Mouse (Mus musculus) kidney, postnatal 25 days (tissue): ENCODE measurements around the gene Cntln.
A peak's percentile ranks its signal among the peaks of the same experiment; 100 is the strongest.

Experiments used
- DNase-seq, 2 experiments: peaks; one replicate each; pipeline ENCODE4 v3.0.0; 2021; ENCODE audit warnings: mixed read lengths in 2 of 2

Cntln gene

DNA sequence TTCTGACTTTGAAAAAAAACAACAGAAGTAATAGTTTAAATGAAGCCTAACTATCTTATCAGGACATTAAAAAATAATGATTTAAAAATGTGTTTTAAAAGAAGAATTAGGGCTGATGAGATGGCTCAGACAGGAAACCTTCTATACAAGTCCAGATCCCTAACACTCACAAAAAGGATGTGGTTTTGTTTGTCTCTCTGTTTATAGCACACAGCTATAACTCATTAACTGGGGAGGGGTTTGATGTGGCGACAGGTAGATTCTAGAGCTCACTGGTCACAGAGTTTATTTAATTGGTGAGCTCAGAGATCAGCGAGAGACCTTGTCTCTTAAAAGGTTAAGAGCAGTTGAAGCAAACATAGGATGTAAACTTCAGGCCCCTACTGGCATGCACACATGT, 175.5 kb downstream of the Cntln start:
- DNase-seq: no peak

DNA sequence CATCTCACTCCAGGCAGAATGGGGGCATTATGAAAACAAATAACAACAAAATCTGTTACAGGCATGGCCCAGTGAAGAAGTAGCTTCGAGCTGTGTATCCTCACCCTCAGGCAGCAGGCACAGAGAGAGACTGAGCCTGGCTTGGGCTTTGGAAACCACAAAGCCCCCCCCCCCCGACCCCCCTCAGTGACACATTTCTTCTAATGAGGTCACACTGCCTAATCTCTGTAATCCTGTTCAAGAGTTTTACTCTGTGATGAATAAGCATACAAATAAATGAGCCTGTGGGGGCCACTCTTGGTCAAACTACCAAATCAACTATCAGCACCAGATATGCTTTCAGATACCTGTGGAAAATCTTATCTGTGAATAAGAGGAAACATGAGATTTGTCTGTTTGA, 177.6 kb downstream of the Cntln start:
- DNase-seq: no peak

DNA sequence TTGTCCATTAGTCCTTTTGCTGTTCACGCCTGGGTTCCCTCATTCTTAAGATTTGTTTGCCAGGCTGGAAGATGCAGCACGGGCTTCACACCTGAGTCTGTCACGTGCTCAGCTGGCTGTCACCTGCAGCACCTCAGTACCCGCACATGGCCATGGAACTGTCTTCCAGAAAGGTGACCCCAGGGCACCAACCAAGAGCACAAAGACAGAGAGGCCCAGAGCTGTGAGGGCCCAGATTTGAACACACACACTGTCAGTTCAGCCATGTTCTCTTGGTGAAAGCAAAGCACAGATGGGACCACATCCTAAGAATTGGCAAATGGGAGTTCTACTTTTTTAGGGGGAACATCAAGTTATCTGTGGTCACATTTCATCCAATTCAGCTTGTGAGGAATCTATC, 211.9 kb downstream of the Cntln start:
- DNase-seq: no peak

DNA sequence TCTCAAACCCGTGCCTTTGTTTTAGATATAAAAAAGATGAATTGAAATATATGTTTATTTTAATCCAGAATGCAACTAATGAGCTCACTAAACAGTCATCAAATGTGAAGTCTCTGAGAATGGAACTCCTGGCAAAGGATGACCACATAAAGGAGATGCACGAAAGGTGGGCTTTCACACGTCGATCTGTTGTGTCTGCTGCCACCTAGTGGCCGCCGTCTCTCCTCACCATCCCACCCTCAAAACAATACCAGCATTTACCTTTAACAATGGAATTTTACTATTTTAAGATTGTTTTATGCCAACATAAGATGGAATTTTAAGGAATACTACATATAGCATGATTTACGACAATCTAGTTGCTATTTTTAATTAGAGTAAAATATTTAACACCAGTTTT, 212.6 kb downstream of the Cntln start:
- peak; percentile 45 to 68 for DNase-seq

DNA sequence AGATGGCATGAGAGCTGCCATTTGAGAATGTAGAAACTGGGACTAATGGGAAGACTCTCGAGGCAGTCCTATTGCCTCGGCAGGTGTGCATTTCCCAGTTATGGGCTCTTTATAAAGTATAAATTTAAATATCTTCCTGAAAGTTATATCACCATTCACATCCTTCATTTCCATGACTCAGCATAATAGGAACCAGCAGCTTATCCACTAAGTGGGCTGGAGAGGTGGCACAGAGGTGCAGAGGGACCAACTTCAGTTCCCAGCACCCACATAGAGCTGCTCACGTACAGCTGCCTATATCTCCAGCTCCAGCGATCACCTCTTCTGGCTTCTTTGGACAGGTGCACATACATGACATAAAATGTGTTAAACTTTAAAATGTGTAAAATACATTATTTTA, 218.1 kb downstream of the Cntln start:
- no peak for DNase-seq

DNA sequence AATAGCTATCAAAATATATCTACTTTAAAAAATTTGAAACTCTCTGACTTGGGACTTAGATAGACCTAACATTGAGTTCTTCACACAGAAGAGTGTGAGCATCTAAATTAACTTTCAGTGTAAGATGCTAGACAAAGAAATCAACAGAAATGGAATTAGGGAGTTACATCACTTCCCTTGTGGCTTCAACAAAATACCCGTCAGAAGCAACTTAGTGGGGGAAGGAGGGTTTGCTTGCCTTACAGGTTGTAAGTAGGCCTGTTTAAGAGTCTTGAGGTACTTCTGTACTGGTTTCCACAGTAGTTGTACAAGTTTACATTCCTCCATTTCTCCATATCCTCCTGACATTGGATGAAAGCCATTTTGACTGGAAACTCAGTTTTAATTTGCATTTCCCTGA, 222.3 kb downstream of the Cntln start:
- no peak for DNase-seq

DNA sequence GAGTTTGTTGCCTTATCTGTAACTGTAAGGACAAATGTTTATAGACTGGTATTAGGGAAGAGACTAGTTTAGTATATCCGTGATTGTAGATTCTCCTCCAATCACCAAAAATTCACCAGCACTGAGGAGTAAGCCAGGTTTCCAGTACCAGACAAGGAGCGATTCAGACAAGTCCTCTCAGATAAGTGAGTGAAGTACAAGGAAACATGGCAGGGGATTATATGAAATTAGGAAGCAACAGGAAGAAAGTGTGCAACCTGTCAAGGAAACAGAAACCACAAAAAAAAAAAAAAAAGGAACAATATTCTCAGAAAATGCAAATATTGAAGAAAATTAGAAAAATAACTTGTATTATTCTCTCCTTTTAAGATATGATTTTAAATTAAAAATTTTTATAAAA, 222.9 kb downstream of the Cntln start:
- no peak for DNase-seq

DNA sequence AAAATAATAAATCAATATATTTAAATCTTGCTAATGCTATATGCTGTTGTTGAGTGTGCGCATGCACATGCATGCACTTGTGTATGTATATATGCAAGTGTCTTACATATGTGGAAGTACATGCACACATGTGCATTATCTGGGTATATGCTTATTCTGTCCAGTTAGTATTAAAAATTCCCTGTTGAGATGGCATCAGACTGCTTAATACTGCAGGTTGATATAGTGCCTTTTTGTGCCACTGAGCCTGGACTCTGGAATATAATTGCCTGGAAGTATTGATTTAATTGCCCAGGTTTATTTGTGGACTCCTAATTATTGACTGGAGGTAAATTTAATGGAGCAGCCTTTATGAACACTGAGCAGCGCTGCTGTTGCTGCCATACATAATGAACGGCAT, 236.2 kb downstream of the Cntln start:
- no peak for DNase-seq

DNA sequence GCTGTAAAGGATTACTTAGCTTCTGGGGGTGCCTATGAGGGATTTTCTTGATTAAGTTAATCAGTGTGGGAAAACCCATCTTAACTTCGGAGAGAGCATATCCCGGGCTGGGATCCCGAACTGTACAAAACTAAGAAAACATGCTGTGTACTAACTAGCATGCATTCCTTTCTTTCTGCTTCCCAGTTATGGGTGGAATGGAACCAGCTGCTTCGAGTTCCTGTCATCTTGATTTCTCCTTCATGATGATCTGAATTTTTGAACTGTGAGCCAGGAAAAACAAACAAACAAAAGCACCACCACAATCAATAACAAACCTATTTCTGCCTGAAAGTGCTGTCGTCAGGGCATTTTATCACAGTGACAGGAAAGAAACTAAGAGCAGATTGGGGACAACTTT, 265.6 kb downstream of the Cntln start:
- no peak for DNase-seq

DNA sequence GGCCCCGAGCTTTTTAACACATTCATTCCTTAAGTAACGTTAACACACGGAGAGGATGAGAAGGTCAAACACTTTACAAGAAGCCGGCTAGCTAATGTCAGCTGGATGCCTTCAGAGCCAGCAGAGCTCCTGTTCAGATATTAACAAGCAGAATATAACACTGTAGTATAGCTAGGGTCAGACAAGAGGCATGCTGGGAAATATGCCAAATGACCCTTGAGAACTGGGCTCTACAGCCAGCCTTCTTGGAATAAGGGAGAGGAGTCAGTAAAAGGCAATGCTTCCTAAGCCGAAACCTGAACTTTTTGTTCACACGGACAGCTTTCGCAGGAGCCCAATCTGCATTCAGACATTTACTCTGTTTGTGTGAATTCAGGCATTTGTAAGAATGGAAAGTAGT, 267.8 kb downstream of the Cntln start:
- peak in 1 of 2 experiments; percentile 34 for DNase-seq

DNA sequence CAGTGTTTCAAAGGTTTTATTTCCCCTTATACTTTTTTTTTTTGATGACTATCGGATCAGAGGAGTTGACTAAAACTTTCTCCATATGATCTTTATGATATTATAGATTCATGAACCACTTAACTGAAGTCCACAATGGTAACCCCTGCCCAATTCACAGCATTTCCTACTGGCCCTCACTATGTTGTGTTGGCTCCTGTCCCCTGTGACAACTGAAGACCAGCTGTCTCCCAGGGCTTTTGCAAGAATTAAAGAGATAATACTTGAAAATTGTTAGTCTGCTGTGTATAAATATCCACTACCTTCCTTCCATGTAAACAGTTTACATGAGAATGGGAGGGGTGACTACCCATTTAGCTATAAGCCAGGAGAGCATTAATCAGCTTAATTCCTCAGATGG, 270.3 kb downstream of the Cntln start:
- no peak for DNase-seq

DNA sequence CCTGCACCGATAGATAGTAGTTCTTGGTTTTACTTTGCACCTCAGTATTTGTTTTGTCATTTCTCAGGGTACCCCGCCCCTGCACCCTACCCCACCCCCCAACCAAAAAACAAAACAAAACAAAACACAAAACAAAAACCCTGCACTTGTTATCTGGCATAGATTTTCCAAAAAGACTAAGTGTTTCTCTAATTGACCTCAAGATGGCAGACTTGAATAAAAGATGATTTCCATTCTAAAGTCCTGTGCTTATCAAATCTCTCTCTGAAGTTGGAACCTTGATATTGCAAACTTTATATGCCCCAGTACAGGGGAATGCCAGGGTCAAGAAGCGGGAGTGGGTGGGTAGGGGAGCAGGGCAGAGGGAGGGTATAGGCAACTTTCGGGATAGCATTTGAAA, 277.0 kb downstream of the Cntln start:
- DNase-seq: no peak

DNA sequence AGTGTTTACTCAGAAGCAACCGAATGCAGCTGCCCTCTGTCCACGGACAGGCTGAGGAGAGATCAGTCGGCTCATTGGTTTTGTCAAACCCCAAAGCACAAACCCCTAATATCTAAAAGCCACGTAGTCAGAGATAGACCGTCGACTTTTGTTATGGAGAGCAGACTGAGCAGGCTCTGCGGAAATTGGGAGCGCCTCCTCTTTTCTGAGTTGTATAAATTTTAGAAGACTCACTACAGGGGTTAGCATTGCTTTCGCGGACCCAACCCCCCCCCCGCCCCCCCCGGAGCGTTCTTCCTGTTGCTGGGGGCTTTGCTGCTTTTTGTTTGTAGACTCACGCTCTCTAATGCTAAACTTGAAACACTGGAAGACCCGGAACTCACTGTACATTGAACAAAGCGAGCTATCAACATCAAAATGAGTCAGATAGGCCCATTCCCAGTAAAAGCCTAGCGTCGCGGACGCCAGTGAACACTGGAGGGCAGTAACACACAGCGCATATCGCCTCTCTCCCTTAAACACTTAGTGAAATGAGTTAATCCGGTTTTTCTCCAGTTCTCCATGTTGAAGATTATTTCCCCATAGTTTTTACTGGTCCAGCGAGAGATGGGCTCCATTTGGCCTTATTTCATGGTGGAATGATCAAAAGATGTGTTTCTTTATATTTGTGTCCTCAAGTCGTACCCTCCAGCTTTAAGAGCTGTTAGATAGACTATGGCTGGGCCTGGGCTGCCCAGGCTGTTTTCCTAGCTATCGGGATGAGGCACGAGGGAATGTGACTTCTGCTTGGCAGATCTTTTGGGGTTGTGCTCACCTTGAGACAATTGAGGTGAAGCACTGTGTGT, 278.6 kb downstream of the Cntln start:
- DNase-seq: peak; percentile 42 to 46

DNA sequence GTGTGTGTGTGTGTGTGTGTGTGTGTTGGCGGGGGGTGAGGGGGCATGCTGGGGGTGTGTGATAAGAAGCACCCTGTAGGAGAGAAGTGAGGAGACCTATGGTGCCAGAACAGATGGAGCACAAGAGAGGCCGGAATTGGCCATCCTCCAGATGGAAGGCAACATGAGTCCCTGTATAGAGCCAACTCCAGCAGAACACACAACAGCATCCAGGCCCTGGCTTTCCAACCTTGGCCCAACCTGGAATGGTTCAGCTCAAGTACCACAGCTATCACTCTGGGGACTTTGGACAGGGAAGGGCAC, 279.2 kb downstream of the Cntln start:
- no peak for DNase-seq

DNA sequence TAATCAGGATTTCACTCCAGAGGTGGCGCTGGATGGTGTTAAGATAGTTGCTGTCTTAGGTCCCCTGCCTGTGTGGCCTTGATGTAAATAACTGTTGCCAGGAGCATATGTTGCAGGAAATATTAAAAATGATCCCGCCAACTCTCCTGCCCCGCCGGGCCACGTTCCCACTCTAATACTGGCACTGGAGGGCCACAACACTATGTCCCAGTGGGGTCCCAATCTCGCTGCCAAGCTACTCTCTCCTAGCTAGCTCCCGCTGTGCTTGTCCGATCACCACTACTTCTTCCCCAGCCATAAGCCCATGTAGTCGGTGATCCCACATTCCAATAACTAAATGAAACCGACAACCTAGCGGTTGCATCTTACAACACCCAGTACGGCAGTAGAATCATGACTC, 283.9 kb downstream of the Cntln start:
- DNase-seq: no peak

DNA sequence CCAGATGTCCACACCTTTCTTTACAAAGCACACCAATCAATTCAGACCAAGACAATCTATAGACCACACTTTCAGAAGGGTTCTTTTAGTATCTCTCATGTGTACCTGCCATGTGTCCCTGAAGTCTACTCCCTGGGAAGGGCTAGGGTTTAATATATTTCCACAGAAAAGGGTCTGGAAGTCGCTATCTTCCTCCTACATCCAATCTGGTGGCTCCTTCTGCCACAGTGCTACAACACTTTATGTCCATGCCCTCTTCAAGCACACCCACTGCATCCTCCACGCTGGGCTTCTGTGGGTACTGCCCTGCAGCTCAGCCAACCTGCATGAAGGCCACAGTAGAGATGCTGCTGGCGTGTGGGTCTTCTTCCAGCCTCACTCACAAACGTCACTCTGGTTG, 291.4 kb downstream of the Cntln start:
- DNase-seq: no peak

DNA sequence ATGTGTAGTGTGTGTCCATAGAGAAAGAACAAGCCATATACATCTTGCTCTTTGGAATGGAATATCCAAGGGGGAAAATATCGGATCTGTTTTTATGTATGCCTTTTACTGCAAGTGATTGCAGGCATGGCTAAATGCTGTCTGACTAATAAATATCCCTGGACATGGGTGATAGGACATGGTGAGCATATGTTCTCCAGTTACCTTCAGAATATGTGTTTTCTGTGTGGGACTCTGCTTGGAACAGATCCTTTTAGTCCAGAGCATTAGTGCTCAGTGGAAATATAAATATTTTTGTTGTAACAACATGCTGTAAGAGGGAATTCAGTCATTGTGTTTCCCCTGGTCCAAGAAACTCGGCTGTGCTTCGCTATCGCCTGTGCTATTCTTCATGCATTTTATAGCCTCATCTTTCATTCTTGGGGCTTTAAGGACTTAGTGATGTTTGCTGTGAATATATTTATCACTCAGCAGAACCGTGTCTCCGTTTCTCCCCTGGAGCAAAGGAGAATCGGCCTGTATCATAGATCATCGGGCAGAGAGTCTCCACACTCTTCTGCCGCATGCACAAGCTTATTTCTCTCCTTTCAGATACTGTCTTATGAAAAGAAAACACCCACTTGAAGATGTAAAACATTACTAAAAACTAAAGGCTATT, 294.4 kb downstream of the Cntln start:
- no peak for DNase-seq
